Mouse (Mus musculus): ENCODE data around the gene Nploc4.
"Not testable (repeated sequence)": the region's sequence is repeated elsewhere in the genome, so short reads cannot be mapped to it uniquely, and the experiment has no call there.

Gene Nploc4

GRCm38 (mm10) chr11:120354304-120355276 is 82.9 kb downstream of the Nploc4 start:
- DNase-seq (ENCODE audit: low read depth, low spot score) = no peak

GRCm38 (mm10) chr11:120353500-120354303 is 83.8 kb downstream of the Nploc4 start:
- peak; percentile 43 for DNase-seq (ENCODE audit: low read depth, low spot score)

- peak; percentile 41 for DNase-seq (ENCODE audit: low read depth, low spot score)
Measured at GRCm38 (mm10) chr11:120352571-120353290, 84.8 kb downstream of the Nploc4 start.

GRCm38 (mm10) chr11:120352093-120352350 is 85.5 kb downstream of the Nploc4 start:
- not testable (repeated sequence) for DNase-seq (ENCODE audit: low read depth, low spot score)

- no peak for DNase-seq (ENCODE audit: low read depth, low spot score)
Measured at GRCm38 (mm10) chr11:120351250-120352092, 86.0 kb downstream of the Nploc4 start.

- no peak for DNase-seq (ENCODE audit: low read depth, low spot score)
Measured at GRCm38 (mm10) chr11:120350711-120351110, 86.8 kb downstream of the Nploc4 start.

GRCm38 (mm10) chr11:120349986-120350702 is 87.4 kb downstream of the Nploc4 start:
- peak; percentile 92 for DNase-seq (ENCODE audit: low read depth, low spot score)

GRCm38 (mm10) chr11:120349371-120349985 is 88.0 kb downstream of the Nploc4 start:
- DNase-seq (ENCODE audit: low read depth, low spot score) = peak; percentile 30

GRCm38 (mm10) chr11:120348684-120349370 is 88.7 kb downstream of the Nploc4 start:
- DNase-seq (ENCODE audit: low read depth, low spot score) = peak; percentile 62

GRCm38 (mm10) chr11:120347791-120348683 is 89.5 kb downstream of the Nploc4 start, which contains the start of gene Actg1:
Actg1 (minus strand) TSS chr11:120348542.
- peak; percentile 86 for DNase-seq (ENCODE audit: low read depth, low spot score)

GRCm38 (mm10) chr11:120347301-120347700 is 90.2 kb downstream of the Nploc4 start:
- no peak for DNase-seq (ENCODE audit: low read depth, low spot score)

GRCm38 (mm10) chr11:120346383-120347034 is 91.0 kb downstream of the Nploc4 start:
- DNase-seq (ENCODE audit: low read depth, low spot score) = not testable (repeated sequence)

- peak; percentile 49 for DNase-seq (ENCODE audit: low read depth, low spot score)
Measured at GRCm38 (mm10) chr11:120345067-120345681, 92.3 kb downstream of the Nploc4 start.

GRCm38 (mm10) chr11:120344310-120344920 is 93.1 kb downstream of the Nploc4 start:
- DNase-seq (ENCODE audit: low read depth, low spot score) = peak; percentile 34

- peak; percentile 40 for DNase-seq (ENCODE audit: low read depth, low spot score)
Measured at GRCm38 (mm10) chr11:120343519-120344309, 93.8 kb downstream of the Nploc4 start.

- DNase-seq (ENCODE audit: low read depth, low spot score) = no peak
Measured at GRCm38 (mm10) chr11:120342656-120343160, 94.8 kb downstream of the Nploc4 start.
